8 mouse cellular contexts compared by ENCODE assay signal in the genomic region with DNA sequence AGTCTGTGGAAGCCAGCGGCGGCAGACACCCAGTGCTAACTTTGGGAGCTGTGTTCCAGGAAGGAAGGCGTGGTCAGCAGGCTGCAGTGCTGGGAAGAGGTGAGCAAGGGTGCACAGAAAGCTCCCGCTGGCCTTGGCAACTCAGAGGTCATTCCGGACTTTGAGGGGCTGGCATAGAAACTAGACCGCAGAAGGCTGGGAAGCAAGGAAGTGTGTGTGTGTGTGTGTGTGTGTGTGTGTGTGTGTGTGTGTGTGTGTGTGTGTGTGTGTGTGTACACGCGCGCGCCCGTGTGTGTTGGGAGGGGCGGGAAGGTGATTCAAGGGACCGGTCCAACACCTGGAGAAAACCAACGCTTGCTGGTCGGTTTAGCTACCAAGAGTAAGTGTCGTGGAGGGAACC. TPM values are rescaled to one million over a fixed set of nuclear protein-coding genes. Genes with fewer than 3 reads are reported as not detected.
DNase-seq lines count a peak whose midpoint lies in the region; ATAC-seq and TF ChIP-seq lines count a peak whose summit lies in the region.

Gene Ampd3, plus strand, starts transcription at position 206 of the 400 bp plus-strand sequence.

- peak within 1 kb of the TSS; percentile 70 for H3K27ac ChIP-seq in cerebellum, adult 2 months (ENCODE audit: insufficient read depth, low read length)
- H3K27ac ChIP-seq in forebrain, embryonic 15.5 days (replicated peaks): no peak within 1 kb of the TSS
- H3K27ac ChIP-seq in intestine, embryonic 14.5 days (ENCODE audit: low read depth): no peak within 1 kb of the TSS
- H3K27ac ChIP-seq in limb, embryonic 12.5 days: no peak within 1 kb of the TSS
- 0 out of 2 replicates have a peak within 1 kb of the TSS, but pooled peaks have one; percentile 28 for H3K27ac ChIP-seq in neural tube, embryonic 14.5 days (ENCODE audit: low read depth, low read length)

- H3K9me3 ChIP-seq in forebrain, embryonic 15.5 days: no peaks in the 10 kb centered on the region
- no peaks in the 10 kb centered on the region for H3K9me3 ChIP-seq in intestine, embryonic 14.5 days (ENCODE audit: control insufficient read depth, low read length)
- no peaks in the 10 kb centered on the region for H3K9me3 ChIP-seq in limb, embryonic 12.5 days
- H3K9me3 ChIP-seq in neural tube, embryonic 14.5 days (ENCODE audit: control insufficient read depth, low read length): no peaks in the 10 kb centered on the region

- H3K9ac ChIP-seq in forebrain, embryonic 15.5 days (replicated peaks): peak within 1 kb of the TSS; percentile 48
- H3K9ac ChIP-seq in intestine, embryonic 14.5 days (ENCODE audit: low read length): peak within 1 kb of the TSS; percentile 46
- H3K9ac ChIP-seq in limb, embryonic 12.5 days (replicated peaks): peak within 1 kb of the TSS; percentile 74
- H3K9ac ChIP-seq in neural tube, embryonic 14.5 days (replicated peaks; ENCODE audit: low read depth, low read length): peak within 1 kb of the TSS; percentile 77

- no peaks in the 10 kb centered on the region for H3K27me3 ChIP-seq in cerebellum, adult 2 months (ENCODE audit: control insufficient read depth, insufficient read depth, low read length)
- peaks cover 14% of the 10 kb centered on the region for H3K27me3 ChIP-seq in forebrain, embryonic 15.5 days
- peaks cover 4% of the 10 kb centered on the region; the same call in 1 of the 2 replicates for H3K27me3 ChIP-seq in intestine, embryonic 14.5 days (replicated peaks; ENCODE audit: control insufficient read depth, insufficient read depth, low read length)
- H3K27me3 ChIP-seq in limb, embryonic 12.5 days: peaks cover 44% of the 10 kb centered on the region
- 0 out of 2 replicates have a peak, but pooled peaks cover 3% of the 10 kb centered on the region for H3K27me3 ChIP-seq in neural tube, embryonic 14.5 days (ENCODE audit: control insufficient read depth, insufficient read depth, low read length)

- no peak for ATAC-seq in forebrain, embryonic 15.5 days (replicated peaks)
- ATAC-seq in intestine, embryonic 14.5 days (replicated peaks; ENCODE audit: low FRiP score, low TSS enrichment, low read depth): no peak
- ATAC-seq in limb, embryonic 12.5 days (ENCODE audit: insufficient number of reproducible peaks, insufficient read depth, low FRiP score, low TSS enrichment, low read depth): no peak
- ATAC-seq in neural tube, embryonic 14.5 days (ENCODE audit: low read depth): 0 out of 2 replicates have a peak, but pooled peaks have one; percentile 7

- H3K36me3 ChIP-seq in forebrain, embryonic 15.5 days: no peaks in the 10 kb centered on the region
- no peaks in the 10 kb centered on the region for H3K36me3 ChIP-seq in intestine, embryonic 14.5 days (ENCODE audit: control insufficient read depth, insufficient read depth, low read length)
- H3K36me3 ChIP-seq in limb, embryonic 12.5 days: no peaks in the 10 kb centered on the region
- H3K36me3 ChIP-seq in neural tube, embryonic 14.5 days (ENCODE audit: control insufficient read depth, insufficient read depth, low read length): no peaks in the 10 kb centered on the region

- peak within 1 kb of the TSS; percentile 79 for H3K4me2 ChIP-seq in forebrain, embryonic 15.5 days (replicated peaks)
- peak within 1 kb of the TSS; percentile 98 for H3K4me2 ChIP-seq in intestine, embryonic 14.5 days (ENCODE audit: low read length)
- H3K4me2 ChIP-seq in limb, embryonic 12.5 days: peak within 1 kb of the TSS; percentile 97
- H3K4me2 ChIP-seq in neural tube, embryonic 14.5 days (ENCODE audit: low read depth, low read length): peak within 1 kb of the TSS; percentile 94

- TF ChIP-seq POLR2A in cerebellum, adult 2 months (IDR thresholded peaks at IDR 0.05; ENCODE audit: borderline replicate concordance, insufficient read depth, low read length): no peak

- no peak for TF ChIP-seq CTCF in cerebellum, adult 2 months (IDR thresholded peaks at IDR 0.05; ENCODE audit: borderline replicate concordance, insufficient read depth, low read depth, low read length)

- peak in 1 of 2 experiments; percentile 47 for DNase-seq in cerebellum, adult 2 months
- no peak for DNase-seq in cerebellum, adult 11 months
- peak; percentile 26 for DNase-seq in adrenal gland, postnatal 10 days
- DNase-seq in intestine, embryonic 14.5 days (ENCODE audit: low spot score): peak; percentile 55
- no peak for DNase-seq in gastrocnemius, adult 8-10 months (ENCODE audit: low spot score in 2 of 2)

- peak within 1 kb of the TSS; percentile 53 for H3K4me3 ChIP-seq in cerebellum, adult 2 months (replicated peaks; ENCODE audit: insufficient read depth, low read depth, low read length)
- peak within 1 kb of the TSS; percentile 47 for H3K4me3 ChIP-seq in forebrain, embryonic 15.5 days
- H3K4me3 ChIP-seq in intestine, embryonic 14.5 days (ENCODE audit: low read depth, low read length): peak within 1 kb of the TSS; percentile 45
- peak within 1 kb of the TSS; percentile 62 for H3K4me3 ChIP-seq in limb, embryonic 12.5 days (replicated peaks)
- H3K4me3 ChIP-seq in neural tube, embryonic 14.5 days (ENCODE audit: low read depth, low read length): peak within 1 kb of the TSS; percentile 51

- WGBS in cerebellum, adult 2 months: 42% methylated on average over 16 of the region's 16 CpGs
- WGBS in forebrain, embryonic 15.5 days: 13% methylated on average over 16 of the region's 16 CpGs
- 18% methylated on average over 15 of the region's 16 CpGs for WGBS in intestine, embryonic 14.5 days
- 9% methylated on average over 16 of the region's 16 CpGs for WGBS in limb, embryonic 12.5 days
- WGBS in neural tube, embryonic 14.5 days: 29% methylated on average over 16 of the region's 16 CpGs

- H3K4me1 ChIP-seq in cerebellum, adult 2 months (ENCODE audit: control insufficient read depth, insufficient read depth, low read length): peaks cover 18% of the 10 kb centered on the region
- H3K4me1 ChIP-seq in forebrain, embryonic 15.5 days: peaks cover 12% of the 10 kb centered on the region
- peaks cover 6% of the 10 kb centered on the region; the same call in 1 of the 2 replicates for H3K4me1 ChIP-seq in intestine, embryonic 14.5 days (replicated peaks; ENCODE audit: control insufficient read depth, insufficient read depth, low read length)
- 0 out of 2 replicates have a peak, but pooled peaks cover 4% of the 10 kb centered on the region for H3K4me1 ChIP-seq in limb, embryonic 12.5 days (replicated peaks)
- no peaks in the 10 kb centered on the region for H3K4me1 ChIP-seq in neural tube, embryonic 14.5 days (ENCODE audit: control insufficient read depth, insufficient read depth, low read length)

RNA-seq across cellular contexts. Expression of gene Ampd3, which starts in this region (rescaled TPM):
- polyA plus RNA-seq in cerebellum, adult 2 months (2012; rRNA removed): 19.0 and 21.1 TPM in 2 replicates
- 10 to 100 TPM; 16.7 to 22.7 TPM for total RNA-seq in adrenal gland, postnatal 10 days (2021)
- polyA plus RNA-seq in forebrain, embryonic 15.5 days (2015; fragmentation: Nextera tagmentation; extraction: Ambion mirVana): 4.4 and 4.8 TPM in 2 replicates
- polyA plus RNA-seq in intestine, embryonic 14.5 days (2014; fragmentation: Nextera tagmentation; extraction: Ambion mirVana): 1.3 and 1.9 TPM in 2 replicates
- polyA plus RNA-seq in limb, embryonic 12.5 days (2016; fragmentation: Nextera tagmentation; extraction: Ambion mirVana): 1.4 and 2.4 TPM in 2 replicates
- polyA plus RNA-seq in neural tube, embryonic 14.5 days (2014; fragmentation: Nextera tagmentation; extraction: Ambion mirVana): 9.1 and 10.9 TPM in 2 replicates
- total RNA-seq in gastrocnemius, adult 8-10 months (2022): 10 to 100 TPM in 2 of 4 experiments, 1 to 10 TPM in 2; 7.4 to 11.7 (median 9.5) TPM

Comparison
In these comparisons a context has a peak if more than half of its experiments do, and no peak if none do; other contexts are left out.
1. DNase-seq: peak in adrenal gland, postnatal 10 days (single experiment) and intestine, embryonic 14.5 days (single experiment); none in cerebellum, adult 11 months (single experiment) and gastrocnemius, adult 8-10 months (0 of 2).
2. H3K27ac ChIP-seq: peak in cerebellum, adult 2 months (single experiment) and neural tube, embryonic 14.5 days (single experiment); none in forebrain, embryonic 15.5 days (single experiment), intestine, embryonic 14.5 days (single experiment) and limb, embryonic 12.5 days (single experiment).
3. Peak in every context shown above with its lines, with median percentiles within 50 percentile points of each other: H3K4me3 ChIP-seq, H3K4me2 ChIP-seq and H3K9ac ChIP-seq.